Mouse (Mus musculus) erythroid progenitor cell, adult 5-6 weeks (primary cell): ENCODE results near the gene Atp9a. TPM values are rescaled to one million over a fixed set of nuclear protein-coding genes. Genes with fewer than 3 reads are reported as not detected.

Source experiments
- ATAC-seq: replicated peaks from 2 replicates; pipeline ENCODE4 v1.8.0; 2016; ENCODE audit warnings: moderate number of reproducible peaks, mild to moderate bottlenecking, moderate TSS enrichment, inconsistent platforms; ENCODE audit not compliant: poor library complexity, low FRiP score, severe bottlenecking
- total RNA-seq, 2 experiments: library from RNA; stranded (forward) in 1 of 2; stranded (reverse) in 1 of 2; fragments of 150-400 nt in 1 of 2; fragments of 186-747, 209-891 nt in 1 of 2; gene quantifications; 2 replicates each; pipeline versions ENCODE4 v1.2.3 to v1.2.4; 2015 to 2017; ENCODE audit warnings: low replicate concordance in 2 of 2

The Atp9a gene
- total RNA-seq, 2 experiments from 2014 or later: not detected

DNA sequence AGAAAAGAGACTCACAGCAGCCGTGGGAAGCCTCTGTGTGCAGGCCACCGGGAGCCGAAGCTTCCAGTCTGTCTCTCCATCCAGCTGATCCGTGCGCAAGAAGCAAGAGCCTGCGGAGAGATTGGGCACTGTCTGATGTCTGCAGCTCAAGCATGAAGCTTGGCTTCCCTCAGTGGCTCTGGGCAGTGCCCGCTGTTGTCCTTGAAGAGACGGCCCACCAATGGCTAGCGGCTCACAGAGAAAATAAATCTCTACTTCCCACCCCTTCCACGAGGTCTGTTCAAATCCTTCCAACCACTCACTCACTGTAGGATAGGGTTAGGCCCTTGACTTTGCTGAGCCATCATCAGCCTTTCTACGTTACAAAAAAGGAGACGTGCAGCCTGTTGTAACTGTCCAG is 54.9 kb downstream of the Atp9a start:
- no peak for ATAC-seq

DNA sequence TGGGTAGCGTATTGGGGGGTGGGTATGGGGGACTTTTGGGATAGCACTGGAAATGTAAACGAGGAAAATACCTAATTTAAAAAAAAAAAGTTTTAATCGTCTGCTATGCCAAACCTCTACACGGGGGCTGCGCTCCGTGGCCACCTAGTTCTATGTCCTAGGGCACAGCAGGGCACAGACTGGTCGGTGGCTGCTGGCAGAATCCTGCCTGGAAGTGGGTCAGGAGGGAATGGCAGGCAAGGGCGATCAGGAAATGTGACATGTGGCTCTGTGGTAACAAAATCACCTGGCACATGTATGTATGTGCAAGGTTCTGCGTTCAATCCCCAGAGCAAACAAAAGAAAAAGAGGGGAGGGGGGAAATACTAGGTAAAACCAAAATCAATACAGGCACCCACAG is 56.3 kb downstream of the Atp9a start:
- no peak for ATAC-seq

DNA sequence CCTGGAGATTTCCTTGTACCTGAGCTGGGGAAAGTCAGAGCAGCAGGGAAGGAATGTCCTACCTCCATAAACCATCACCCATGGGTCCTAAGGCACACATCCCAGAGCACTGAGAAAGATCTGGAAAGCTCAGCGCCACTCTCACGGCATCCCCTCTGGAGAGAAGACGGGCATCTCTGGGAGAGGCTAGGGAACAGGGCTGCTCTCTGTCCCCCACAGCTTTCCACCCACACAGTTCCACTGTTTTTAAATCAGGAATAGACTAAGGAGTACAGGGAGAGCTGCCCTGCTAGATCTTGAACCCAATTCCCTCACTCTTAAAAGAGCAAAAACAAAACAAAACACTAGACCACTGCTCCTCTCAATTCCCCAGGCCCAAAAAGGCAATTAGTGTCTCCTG is 57.5 kb downstream of the Atp9a start:
- no peak for ATAC-seq

DNA sequence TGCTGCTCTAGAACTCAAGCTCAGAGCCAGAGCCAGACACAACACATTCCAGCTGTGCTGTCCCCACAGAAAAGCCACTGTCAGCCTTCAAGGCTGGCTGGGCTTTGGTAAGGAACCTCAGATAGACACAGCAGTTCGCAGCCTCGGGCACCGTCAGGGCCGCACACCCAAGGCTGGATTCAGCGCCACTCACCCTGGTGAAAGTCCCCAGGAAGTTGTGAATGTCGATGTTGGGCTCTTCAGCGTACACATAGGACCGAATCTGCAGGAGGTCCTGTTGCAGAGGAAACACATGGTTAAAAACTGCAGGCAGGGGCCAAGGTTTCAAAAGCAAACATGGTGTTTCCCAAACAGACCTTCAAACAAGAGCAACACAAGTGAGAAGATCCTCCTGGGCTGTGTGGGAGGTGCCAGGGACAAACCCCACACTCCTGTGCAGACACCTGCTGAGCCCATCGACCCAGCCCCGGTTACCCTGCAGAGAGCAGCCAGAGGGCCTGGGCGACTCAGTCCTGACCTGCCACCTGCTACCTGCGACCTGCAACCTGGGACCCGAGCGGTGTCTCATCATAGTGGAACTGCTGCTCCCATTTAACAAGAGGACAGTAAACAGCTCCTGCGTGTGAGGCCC is 58.6 kb downstream of the Atp9a start:
- ATAC-seq: no peak

DNA sequence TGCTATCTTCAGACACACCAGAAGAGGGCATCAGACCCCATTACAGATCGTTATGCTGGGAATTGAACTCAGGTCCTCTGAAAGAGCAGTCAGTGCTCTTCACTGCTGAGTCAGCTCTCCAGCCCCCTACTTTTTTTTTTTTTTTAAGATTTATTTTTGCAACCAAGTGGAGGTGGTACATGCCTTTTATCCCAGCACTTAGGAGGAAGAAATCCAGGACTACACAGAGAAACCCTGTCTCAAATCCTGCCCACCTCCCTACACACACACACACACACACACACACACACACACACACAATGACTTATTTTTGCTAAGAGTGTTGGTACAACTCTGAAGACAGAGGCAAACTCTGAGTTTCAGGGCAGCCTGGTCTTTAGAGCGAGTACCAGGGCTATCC is 59.5 kb downstream of the Atp9a start:
- ATAC-seq: no peak

DNA sequence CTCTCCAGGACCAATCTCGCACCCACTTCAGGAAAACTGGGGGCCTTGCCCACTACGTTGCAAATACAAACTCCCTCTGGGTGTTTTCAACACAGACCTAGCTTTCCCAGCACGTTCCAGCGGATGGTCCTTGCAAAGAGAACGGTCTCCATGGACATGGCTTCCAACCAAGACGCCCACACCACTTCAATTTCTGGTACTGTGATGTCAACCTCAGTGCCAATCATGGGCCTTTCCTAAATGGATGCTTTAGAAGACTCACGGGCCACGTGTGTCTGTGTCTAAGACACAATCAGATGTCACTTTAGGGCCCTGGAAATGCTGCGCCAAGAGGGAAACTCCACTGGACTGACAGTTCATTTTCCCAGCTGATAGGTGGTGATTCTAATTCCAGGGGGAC is 60.7 kb downstream of the Atp9a start:
- ATAC-seq: no peak

DNA sequence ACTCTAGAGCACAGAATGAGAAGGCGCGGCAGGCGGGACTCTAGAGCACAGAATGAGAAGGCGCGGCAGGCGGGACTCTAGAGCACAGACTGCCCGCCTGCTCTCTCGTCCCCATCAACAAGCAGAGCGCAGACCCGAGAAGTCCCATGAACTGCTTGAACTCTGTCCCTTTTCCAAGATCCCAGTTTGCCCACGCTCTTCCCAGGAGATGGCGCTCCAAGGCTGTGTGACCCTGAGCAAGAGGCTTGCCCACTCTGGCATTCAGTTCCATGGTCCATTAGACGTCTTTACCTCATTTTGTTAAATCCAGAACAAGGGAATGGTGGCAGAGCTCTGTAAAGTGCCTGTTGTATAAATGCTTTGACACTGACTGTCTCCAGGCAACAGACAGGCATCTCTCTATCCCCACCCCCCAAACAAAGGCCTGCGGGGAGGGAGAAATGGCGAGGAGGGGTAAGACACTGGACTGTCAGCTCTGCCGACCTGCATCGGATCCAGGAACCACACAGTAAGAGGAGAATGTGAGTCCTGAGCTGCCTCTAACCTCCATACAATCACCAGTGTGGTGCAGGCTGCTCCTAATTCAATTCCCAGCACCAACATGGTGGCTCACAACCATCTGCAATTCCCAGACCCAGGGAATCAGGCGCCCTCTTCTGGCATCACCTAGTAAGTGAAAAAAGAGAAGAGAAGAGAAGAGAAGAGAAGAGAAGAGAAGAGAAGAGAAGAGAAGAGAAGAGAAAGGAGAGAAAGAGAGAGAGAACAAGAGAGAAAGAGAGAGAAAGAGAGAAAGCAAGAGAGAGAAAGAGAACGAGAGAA is 62.6 kb downstream of the Atp9a start:
- ATAC-seq: no peak

DNA sequence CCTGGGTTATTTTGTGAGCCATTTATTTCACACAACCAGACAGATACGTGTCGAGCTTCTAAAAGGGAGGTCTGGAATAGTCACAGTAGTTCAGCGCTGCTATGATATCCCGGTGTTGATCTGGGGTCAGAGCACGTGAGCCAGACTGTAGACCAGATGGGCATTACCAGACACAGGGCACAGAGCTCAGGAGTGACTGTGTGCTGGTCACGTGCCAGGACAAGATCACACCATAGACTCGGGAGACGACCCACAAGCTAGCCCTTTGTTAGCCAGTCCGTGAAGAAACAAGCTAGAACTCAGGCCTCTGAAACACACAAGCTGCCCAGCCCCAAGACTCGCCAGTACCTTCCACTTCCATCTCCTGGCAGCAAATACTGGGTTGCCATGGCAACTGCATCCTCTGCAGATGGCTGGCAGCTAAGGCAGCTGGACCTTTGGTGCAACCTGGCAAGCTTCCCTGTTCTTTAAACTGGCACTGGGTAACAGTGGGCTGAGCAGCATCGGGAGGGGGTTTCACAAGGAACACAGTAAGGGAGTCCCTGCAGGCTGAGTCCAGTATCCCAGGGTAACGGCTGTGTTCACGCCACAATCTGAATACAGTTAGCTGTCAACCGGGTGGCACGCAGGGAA is 63.4 kb downstream of the Atp9a start:
- ATAC-seq: no peak

DNA sequence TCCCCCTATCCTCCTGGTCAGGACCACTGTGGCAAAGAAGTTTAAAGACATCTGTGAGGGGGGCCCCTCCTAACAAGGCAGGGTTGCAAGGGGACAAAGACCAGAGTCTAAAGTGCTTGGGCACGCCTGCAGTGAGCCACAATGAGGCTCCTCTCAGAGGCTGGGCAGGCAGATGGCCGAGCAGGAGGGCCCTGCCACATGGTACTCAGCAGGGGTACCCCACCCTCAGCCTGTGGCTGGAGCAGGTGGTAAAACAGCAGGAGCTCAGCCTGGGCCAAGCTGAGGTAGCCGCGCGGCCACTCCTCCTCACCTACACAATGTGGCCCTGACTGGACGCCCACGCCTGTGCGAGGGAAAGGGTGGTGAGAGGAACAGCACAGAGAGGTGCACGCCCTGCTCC is 64.6 kb downstream of the Atp9a start:
- ATAC-seq: no peak

DNA sequence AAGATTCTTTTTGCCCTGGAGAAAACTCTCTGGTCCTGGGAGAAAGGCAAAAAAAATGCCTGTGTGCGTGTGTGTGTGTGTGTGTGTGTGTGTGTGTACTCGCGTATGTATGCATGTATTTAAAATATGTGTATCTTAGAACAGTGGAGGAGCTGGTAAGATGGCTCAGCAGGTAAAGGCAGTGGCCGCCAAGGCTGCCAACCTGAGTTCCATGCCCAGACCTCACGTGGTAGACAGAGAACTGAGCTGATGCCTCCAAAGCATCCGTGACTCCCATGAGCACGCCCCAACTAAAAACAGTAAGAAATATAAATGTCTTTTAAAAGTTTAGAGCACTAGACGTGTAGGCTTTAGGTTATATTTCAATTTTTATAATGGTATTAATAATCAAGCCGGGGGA is 70.5 kb downstream of the Atp9a start:
- ATAC-seq: no peak

DNA sequence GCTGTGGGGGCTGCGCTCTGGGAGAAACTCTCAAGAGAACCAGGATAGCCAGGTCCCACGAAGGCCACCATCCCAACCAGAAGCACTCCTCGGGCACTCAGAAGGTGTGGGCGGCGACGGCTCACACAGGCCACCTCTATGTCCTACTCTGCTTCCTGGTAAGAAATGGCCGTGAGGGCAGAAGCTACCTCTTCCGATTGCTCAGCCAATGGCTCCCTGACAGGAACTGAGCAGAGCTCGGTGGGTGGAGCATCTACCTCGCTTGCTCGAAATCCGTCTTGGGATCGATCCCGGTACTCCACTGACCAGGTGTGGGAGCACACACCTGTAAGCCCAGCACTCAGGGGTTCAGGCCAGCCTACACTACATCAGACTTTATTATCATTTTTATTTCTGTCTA is 72.0 kb downstream of the Atp9a start:
- no peak for ATAC-seq

DNA sequence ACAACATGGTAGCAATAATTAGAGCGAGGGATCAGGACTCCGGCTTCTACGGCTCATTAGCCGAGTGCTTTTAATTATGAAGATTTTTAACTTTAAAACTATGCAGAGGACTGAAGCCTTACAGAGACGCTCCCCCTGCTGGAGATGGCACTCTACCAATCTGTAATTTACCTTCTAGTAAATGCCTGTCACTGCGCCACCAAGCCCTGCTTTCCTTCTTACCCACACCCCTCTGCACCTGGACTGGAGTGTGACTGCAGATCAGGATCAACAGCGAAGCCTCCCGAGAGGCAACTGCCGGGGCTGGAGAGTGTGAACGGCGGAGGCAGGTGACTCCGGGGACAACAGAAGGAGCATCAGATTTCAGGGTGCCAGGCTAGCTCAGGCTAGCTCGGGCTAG is 72.4 kb downstream of the Atp9a start:
- ATAC-seq: no peak

DNA sequence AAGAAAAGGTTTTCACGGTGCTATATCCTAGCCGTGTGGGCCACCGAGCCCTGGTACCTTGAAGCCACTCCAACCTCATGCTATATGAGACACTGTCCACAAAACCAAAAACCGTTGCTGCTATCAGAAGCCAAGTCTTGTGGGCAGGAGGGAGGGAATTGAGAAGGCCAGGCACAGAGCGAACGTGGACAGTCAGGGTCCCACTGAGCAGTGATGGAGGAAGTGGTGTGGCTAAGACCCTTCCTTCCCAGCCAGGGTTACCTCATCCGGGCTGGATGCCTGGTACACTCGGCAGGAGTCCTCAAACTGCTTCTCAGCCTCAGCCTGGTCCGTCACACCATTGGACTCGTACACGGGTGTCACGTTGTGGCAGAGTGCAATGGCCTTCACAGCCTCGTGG is 74.5 kb downstream of the Atp9a start:
- ATAC-seq: no peak

DNA sequence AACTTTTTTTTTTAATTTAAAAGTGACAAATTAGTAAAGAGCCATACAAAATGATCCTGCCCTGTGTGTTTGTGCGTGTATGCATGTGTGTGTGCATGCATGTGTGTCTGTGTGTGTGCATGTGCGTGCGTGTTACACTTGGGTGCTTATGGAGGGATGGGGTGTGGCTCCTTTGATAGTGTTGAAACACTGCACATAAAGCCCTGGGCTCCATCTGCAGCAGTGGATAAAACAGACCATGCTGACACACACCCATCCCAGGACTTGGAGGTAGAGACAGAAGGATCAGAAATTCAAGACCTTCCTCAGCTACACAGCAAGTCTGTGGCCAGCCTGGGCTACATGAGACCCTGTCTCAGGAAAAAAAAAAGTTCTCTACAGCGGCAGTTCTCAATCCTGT is 76.5 kb downstream of the Atp9a start:
- ATAC-seq: no peak

DNA sequence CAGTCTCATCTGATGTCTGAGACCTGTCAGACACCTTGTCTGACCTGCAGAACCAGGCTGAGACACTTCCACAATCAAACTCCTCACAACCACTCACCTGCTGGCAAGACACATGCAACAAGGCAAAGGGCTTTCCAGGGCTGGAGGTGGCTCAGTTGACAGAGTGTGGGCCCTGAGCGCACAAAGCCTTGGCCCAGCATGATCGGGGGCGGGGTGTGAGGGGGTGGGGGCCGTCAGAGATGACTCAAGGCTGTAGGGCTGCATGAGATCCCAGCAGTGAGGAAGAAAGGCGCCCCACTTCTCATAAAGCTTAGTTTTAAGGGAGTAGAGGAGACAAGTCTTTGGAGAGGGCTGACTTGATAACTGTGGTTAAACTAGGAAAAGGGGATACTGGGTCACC is 78.5 kb downstream of the Atp9a start:
- ATAC-seq: no peak

DNA sequence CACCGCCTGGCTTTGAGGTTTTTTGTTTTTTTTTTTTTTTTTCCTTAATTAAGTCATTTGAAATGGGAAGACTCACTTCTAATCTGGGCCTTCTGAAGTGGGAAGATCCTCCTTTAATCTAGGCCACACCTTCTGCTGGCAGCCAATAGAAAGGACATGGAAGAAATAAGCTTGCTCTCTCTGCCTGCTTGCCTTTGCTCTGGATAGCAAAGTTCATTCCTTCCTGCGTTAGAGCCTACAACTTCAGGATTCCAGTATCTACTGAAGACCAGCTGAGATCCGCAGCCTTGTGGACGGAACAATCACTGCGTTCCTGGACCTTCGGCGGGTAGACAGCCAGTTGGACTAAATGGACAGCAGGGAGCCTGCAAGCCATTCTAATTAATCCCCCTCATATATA is 79.0 kb downstream of the Atp9a start:
- ATAC-seq: no peak

DNA sequence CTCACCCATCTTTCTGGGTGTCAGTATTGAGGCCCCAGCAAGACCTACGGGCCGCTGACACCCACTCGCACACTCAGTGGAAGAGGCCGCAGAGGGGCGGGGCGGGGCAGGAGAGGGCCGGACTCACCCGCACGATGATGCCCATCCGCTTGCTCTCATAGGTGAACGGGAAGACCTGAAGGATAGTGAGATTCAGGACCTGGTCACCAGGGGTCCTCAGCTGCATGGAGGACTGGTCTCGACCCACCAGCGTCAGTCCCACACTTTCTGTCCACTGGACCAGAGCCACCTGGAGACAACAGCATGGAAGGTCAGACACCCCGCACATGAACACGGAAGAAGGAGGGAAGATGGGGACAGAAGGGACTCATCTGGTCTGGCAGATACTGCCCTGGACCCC is 80.4 kb downstream of the Atp9a start:
- no peak for ATAC-seq

DNA sequence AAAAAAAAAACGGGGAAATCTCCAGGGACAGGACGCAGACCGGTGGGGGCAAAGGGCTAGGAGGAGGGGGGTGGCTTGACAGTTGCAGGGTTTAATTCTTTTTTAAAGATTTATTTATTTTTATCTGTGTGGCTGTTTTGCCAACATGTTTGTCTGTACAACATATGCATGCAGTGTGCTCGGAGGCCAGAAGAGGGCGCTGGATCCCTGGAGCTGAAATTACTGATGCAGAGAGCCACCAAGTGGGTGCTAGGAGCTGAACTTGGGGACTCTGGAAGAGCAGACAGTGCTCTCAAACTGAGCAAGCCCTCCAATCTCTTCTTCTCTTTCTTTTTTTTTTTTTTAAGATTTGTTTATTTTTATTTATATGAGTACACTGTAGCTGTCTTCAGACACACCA is 81.9 kb downstream of the Atp9a start:
- no peak for ATAC-seq

DNA sequence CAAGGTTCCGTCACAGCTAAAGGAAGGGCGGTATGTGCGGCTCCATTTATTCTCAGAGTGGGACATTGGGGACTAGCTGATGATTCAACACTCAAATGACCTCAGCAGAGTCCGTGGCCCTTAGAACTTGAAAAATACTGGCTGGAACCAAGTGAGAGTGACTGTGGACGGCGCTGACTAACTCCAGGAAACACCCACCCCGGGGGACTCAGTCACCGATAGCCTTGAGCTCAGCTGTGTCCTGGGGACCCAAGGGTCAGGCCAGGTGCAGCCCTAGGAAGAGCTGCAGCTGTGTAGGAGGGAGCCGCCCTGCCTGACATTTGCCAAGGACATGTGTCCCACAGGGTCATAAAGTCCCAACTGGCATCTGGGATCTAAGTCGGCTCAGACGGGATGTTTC is 83.7 kb downstream of the Atp9a start:
- ATAC-seq: no peak

DNA sequence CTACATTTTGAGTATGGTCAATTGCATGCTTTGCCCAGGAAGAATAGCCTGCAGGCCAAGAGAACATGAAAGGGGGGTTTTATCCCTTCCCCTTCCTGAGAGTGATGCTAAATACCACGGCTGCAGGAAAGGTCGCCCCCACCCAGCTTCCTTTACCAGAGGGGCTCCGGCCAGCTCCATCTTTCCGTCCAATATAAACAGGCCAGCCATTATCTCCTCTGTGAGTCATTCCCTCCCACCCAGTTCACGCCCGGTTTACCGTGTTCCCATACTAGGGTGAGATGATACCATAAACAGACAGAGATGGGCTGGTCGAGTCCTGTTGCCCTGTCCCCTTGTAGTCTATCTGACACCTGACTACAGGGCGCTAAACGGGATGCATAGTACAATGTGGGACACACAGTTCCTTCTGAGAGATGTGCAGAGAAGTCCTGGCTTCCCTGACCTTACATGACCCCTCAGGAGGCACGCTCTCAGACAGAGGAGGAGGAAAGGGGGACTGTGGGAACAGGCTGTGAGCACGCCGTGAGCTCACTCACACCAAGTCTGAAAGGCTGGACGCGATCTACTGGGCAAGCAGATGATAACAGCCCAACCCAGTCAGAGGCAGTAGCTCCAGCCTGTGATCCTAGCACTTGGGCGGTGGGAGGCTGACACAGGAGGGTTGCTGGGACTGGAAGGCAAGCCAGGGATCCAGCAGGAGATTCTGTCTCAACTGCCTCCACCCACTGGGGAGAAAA is 85.5 kb downstream of the Atp9a start:
- ATAC-seq: no peak
